Mouse (Mus musculus) left cerebral cortex, postnatal 36 days (tissue): ENCODE measurements around the gene Lrrtm3. TPM values are rescaled to one million over a fixed set of nuclear protein-coding genes. Genes with fewer than 3 reads are reported as not detected.
A peak's percentile ranks its signal among the peaks of the same experiment; 100 is the strongest.

ENCODE experiments used
- DNase-seq, 2 experiments: peaks; one replicate each; pipeline ENCODE4 v3.0.0; 2021 to 2022; ENCODE audit warnings: low spot score in 2 of 2, mixed read lengths in 1 of 2
- intact Hi-C: fragments of 180-260 bp; cut with DNase I; formaldehyde crosslinking; loops from one replicate; pipeline ENCODE4 v1.15.1; 2025
- total RNA-seq, 2 experiments: library from RNA; stranded (reverse); gene quantifications; 2 replicates each; pipeline ENCODE4 v1.2.3; 2021

Lrrtm3 gene
- total RNA-seq, 2 experiments from 2014 or later: 72.2 to 78.1 TPM

- DNase-seq: no peak
- intact Hi-C loops: no loop called here
Measured at GRCm38 (mm10) chr10:64063704-64064103, 26.4 kb downstream of the Lrrtm3 start.

GRCm38 (mm10) chr10:64049946-64050345 is 40.1 kb downstream of the Lrrtm3 start:
- no peak for DNase-seq
- intact Hi-C loops: no loop called here

GRCm38 (mm10) chr10:64049151-64049550 is 40.9 kb downstream of the Lrrtm3 start:
- DNase-seq: no peak
- intact Hi-C loops: no loop called here

GRCm38 (mm10) chr10:64041892-64042291 is 48.2 kb downstream of the Lrrtm3 start:
- intact Hi-C loops: no loop called here
- DNase-seq: no peak

- intact Hi-C loops: no loop called here
- no peak for DNase-seq
Measured at GRCm38 (mm10) chr10:64041218-64041617, 48.9 kb downstream of the Lrrtm3 start.

GRCm38 (mm10) chr10:64039760-64040535 is 50.1 kb downstream of the Lrrtm3 start:
- intact Hi-C loops: no loop called here
- peak; percentile 54 to 55 for DNase-seq

GRCm38 (mm10) chr10:64030901-64031300 is 59.2 kb downstream of the Lrrtm3 start:
- intact Hi-C loops: no loop called here
- no peak for DNase-seq

- intact Hi-C loops: no loop called here
- DNase-seq: peak in 1 of 2 experiments; percentile 20
Measured at GRCm38 (mm10) chr10:64023340-64023739, 66.7 kb downstream of the Lrrtm3 start.

- DNase-seq: no peak
- intact Hi-C loops: no loop called here
Measured at GRCm38 (mm10) chr10:64020347-64020746, 69.7 kb downstream of the Lrrtm3 start.

- intact Hi-C loops: no loop called here
- DNase-seq: no peak
Measured at GRCm38 (mm10) chr10:64001996-64002395, 88.1 kb downstream of the Lrrtm3 start.

- intact Hi-C loops: no loop called here
- DNase-seq: no peak
Measured at GRCm38 (mm10) chr10:64001531-64001930, 88.5 kb downstream of the Lrrtm3 start.

GRCm38 (mm10) chr10:63994251-63994650 is 95.8 kb downstream of the Lrrtm3 start:
- intact Hi-C loops: no loop called here
- no peak for DNase-seq

- intact Hi-C loops: no loop called here
- DNase-seq: no peak
Measured at GRCm38 (mm10) chr10:63985576-63985975, 104.5 kb downstream of the Lrrtm3 start.

- no peak for DNase-seq
- intact Hi-C loops: no loop called here
Measured at GRCm38 (mm10) chr10:63979410-63979809, 110.7 kb downstream of the Lrrtm3 start.

- DNase-seq: no peak
- intact Hi-C loops: no loop called here
Measured at GRCm38 (mm10) chr10:63978969-63979368, 111.1 kb downstream of the Lrrtm3 start.

- no peak for DNase-seq
- intact Hi-C loops: no loop called here
Measured at GRCm38 (mm10) chr10:63978535-63978934, 111.5 kb downstream of the Lrrtm3 start.

GRCm38 (mm10) chr10:63978101-63978500 is 112.0 kb downstream of the Lrrtm3 start:
- DNase-seq: no peak
- intact Hi-C loops: no loop called here

GRCm38 (mm10) chr10:63972300-63972699 is 117.8 kb downstream of the Lrrtm3 start:
- intact Hi-C loops: no loop called here
- no peak for DNase-seq

GRCm38 (mm10) chr10:63954308-63954930 is 135.7 kb downstream of the Lrrtm3 start:
- intact Hi-C loops: no loop called here
- DNase-seq: peak in 1 of 2 experiments; percentile 19

GRCm38 (mm10) chr10:63951481-63951880 is 138.6 kb downstream of the Lrrtm3 start:
- intact Hi-C loops: no loop called here
- no peak for DNase-seq

- peak; percentile 11 to 16 for DNase-seq
Measured at GRCm38 (mm10) chr10:63950867-63951266, 139.2 kb downstream of the Lrrtm3 start.

More at GRCm38 (mm10) chr10:63950867-63951266, 139.2 kb downstream of the Lrrtm3 start:
- intact Hi-C loops: no loop called here
